Mouse (Mus musculus): ENCODE data around the gene Rpl35.
A peak's percentile ranks its signal among the peaks of the same experiment; 100 is the strongest.
"Not testable (repeated sequence)": the region's sequence is repeated elsewhere in the genome, so short reads cannot be mapped to it uniquely, and the experiment has no call there.

The Rpl35 gene

DNA sequence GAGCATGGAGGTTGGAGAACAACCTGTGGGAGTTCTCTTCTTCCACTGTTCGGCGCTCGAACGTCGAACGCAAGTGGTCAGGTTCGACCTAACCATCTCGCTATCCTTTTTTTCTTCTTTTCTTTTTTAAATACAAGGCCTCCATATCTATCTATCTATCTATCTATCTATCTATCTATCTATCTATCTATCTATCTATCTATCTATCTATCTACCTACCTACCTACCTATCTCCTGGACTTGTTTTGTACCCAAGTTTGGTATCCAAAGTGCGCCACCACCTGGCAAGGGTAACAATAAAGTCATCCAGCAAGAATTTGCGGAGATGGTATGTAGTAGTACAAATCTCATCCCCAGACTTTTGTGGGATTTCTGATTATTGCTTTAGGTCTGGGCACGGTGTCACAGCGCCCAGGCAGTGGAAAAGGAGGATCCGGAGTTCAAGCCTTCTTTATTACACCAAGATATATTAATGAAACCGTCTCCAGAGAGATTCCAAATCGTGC, at the start of gene Rpl35:
TSS of gene Rpl35 (minus strand) at position 51 of the 506 bp plus-strand sequence.
- no peak for DNase-seq (ENCODE audit: low spot score)

DNA sequence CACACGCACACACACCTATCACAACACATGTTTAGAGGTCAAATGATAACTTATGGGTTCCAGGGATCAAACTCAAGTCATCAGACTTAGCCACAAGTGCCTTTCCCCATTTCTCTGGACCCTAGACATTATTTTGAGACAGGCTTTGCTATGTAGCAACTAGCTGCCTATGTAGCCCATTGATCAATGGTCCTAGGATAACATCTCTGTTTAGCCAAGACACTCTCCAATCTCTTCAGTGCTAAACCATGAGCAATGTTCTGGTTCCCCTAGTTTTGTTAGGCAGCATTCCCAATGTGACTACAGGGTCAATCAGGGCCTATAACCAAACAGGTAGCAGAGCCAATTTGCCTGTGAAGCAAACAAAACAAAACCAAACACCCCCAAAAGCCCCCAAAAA, 43.1 kb upstream of the Rpl35 start:
- no peak for DNase-seq (ENCODE audit: low spot score)

- DNase-seq (ENCODE audit: low spot score) = no peak
These were observed 34.8 kb upstream of the Rpl35 start for GRCm38 (mm10) chr2:39040215-39040614.

GRCm38 (mm10) chr2:39031611-39032010, 26.2 kb upstream of the Rpl35 start:
- no peak for DNase-seq (ENCODE audit: low spot score)

- no peak for DNase-seq (ENCODE audit: low spot score)
These were observed 14.6 kb upstream of the Rpl35 start for GRCm38 (mm10) chr2:39020004-39020403.

GRCm38 (mm10) chr2:39016581-39016980, 11.2 kb upstream of the Rpl35 start:
- DNase-seq (ENCODE audit: low spot score) = no peak

DNA sequence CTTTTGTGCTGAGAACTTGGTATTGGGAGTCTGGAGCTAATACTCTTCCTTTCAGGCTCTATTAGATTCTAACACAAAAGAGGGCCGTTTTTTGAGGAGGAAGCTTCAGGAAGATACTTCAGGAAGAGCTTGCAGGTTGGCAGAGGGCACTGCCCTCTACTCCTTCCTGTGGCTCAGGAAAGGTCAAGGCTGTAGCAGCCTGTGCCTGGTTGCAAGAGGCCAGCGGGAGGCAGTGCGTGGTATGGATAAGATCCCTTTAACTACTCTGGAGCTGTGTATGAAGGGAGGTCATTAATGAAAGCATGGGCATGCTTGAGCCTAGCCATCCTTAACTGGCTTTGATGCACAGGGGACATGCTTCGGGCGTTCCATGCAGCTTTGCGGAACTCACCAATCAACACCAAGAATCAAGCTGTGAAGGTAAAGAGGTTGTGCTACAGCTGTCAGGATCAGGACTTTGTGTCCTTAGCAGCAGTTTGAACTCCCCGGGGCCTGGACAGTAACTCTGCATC, 7.4 kb upstream of the Rpl35 start:
- DNase-seq (ENCODE audit: low spot score) = no peak

DNA sequence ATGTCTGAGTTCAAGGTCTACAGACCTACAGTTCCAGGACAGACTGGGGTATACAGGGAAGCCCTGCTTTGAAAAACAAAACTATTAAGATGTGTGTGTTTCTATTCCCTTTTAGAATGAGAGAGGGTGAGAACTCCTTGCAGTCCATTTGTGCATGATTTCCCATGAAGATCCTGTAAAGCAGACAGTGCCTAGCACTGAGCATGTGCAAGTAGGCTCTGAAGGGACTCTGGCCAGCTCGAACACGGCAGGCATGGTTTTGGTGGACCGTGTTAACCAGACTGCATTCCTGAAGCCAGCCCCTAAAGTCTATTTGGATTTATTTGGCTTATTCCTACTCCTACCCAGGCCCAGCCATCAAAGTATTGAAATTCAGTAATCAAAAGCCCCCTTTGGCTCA, 6.5 kb upstream of the Rpl35 start:
- DNase-seq (ENCODE audit: low spot score) = no peak

GRCm38 (mm10) chr2:39011264-39011663, 5.8 kb upstream of the Rpl35 start:
- no peak for DNase-seq (ENCODE audit: low spot score)

- not testable (repeated sequence) for DNase-seq (ENCODE audit: low spot score)
These were observed 4.7 kb upstream of the Rpl35 start for GRCm38 (mm10) chr2:39010144-39010543.

GRCm38 (mm10) chr2:39008954-39009365, 3.5 kb upstream of the Rpl35 start:
- DNase-seq (ENCODE audit: low spot score) = no peak

GRCm38 (mm10) chr2:39008350-39008851, 3.0 kb upstream of the Rpl35 start:
- DNase-seq (ENCODE audit: low spot score) = no peak

GRCm38 (mm10) chr2:39007865-39008264, 2.4 kb upstream of the Rpl35 start:
- peak; percentile 91 for DNase-seq (ENCODE audit: low spot score)

DNA sequence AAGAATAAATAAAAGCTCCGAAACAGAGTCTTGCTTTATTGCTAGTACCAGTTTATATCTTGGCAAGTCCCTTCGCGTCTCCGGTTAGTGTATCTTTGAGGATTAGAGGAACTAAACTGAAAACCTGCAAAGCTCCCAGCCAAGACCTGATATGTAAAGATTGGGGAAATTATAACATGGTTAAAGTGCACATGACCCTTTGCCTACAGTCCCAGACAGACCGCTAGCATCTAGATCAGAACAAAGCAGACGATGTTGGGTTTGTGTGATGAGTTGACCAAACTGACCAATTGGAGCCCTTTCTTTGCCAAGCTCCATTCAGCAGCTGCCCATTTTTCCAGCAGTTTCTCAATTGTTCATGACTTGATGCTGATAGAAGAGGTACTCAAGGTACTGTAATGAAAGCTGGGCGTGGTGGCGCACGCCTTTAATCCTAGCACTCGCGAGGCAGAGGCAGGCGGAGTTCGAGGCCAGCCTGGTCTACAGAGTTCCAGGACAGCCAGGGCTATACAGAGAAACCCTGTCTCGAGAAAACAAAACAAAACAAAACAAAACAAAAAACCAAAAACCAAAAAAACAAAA, 816 bp upstream of the Rpl35 start:
- no peak for DNase-seq (ENCODE audit: low spot score)

GRCm38 (mm10) chr2:39004880-39005435, 466 bp downstream of the Rpl35 start, which contains the start of gene Arpc5l:
Gene Arpc5l (plus strand): TSS chr2:39005348.
- DNase-seq (ENCODE audit: low spot score) = peak; percentile 81

DNA sequence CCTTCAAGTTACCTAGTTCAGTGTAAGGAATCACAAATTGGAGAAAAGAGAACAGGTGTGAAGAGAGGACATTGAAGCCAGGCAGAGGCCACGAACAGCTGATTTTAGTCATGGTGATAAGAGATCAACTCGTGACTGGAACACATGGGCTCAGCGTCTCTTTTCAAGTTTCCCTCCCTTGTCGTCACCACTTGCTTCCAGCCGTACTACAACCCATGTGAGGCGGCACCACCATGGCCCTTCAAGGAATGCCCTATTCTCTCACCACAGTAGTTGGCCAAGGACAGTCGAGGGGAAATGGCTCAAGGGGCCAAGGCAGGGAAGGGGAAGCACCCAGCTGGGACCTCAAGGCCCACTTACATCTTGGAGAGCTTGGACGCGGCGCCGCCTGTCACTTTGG, 1.1 kb downstream of the Rpl35 start:
- no peak for DNase-seq (ENCODE audit: low spot score)

GRCm38 (mm10) chr2:39003512-39003911, 1.9 kb downstream of the Rpl35 start:
- DNase-seq (ENCODE audit: low spot score) = no peak

- no peak for DNase-seq (ENCODE audit: low spot score)
These were observed 2.3 kb downstream of the Rpl35 start for GRCm38 (mm10) chr2:39003106-39003505.

DNA sequence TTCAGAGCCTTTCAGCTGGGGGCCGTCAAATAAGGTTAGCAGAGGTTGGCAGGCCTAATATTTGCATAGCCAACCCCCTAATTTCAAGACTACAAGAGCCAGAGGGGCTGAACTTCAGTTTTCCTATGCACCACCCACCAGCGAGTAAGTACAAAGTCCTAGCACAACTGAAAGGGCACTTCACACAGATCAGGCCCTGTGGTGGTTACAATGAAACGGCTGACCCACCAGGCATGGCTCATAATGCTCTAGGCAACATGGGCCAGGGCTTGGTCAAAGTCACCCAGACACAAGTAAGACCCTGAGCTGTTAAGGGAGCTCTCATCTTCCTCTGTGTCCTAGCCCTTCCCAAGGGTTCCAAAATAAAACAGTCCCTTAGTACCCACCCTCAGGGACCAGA, 3.6 kb downstream of the Rpl35 start:
- DNase-seq (ENCODE audit: low spot score) = no peak

GRCm38 (mm10) chr2:39000587-39000919, 4.9 kb downstream of the Rpl35 start:
- DNase-seq (ENCODE audit: low spot score) = no peak

- DNase-seq (ENCODE audit: low spot score) = no peak
These were observed 5.4 kb downstream of the Rpl35 start for GRCm38 (mm10) chr2:38999910-39000586.

GRCm38 (mm10) chr2:38999381-38999780, 6.0 kb downstream of the Rpl35 start:
- no peak for DNase-seq (ENCODE audit: low spot score)
